Mouse (Mus musculus) forebrain, embryonic 11.5 days (tissue): ENCODE measurements around the gene Mpp1. TPM values are rescaled to one million over a fixed set of nuclear protein-coding genes. Genes with fewer than 3 reads are reported as not detected.

ENCODE experiments used
- polyA plus RNA-seq: library from polyadenylated mRNA; unstranded; fragments of >200 nt; fragmentation: Nextera tagmentation; extraction: Ambion mirVana; gene quantifications from 2 replicates; pipeline ENCODE4 v1.2.1, GENCODE M21; 2014

The Mpp1 gene
- polyA plus RNA-seq, 1 experiment from 2014 or later, result 20.7 TPM

Other genes starting within 250 kb of the Mpp1 start
- gene Gab3, start 45.6 kb downstream of the Mpp1 start, polyA plus RNA-seq, result 1.1 and 1.2 TPM in 2 replicates
- gene Dkc1, start 35.2 kb downstream of the Mpp1 start, polyA plus RNA-seq, result 163 and 177 TPM in 2 replicates
- gene Smim9, start 32.8 kb upstream of the Mpp1 start, polyA plus RNA-seq, result not detected in 2 replicates